Mouse (Mus musculus) E14TG2a.4 (cell line): Measurements from ENCODE around the gene Olfr543.

Source experiments
- CTCF ChIP-seq: conservative IDR thresholded peaks from 2 replicates; pipeline ENCODE4 v1.5.1; 2014; ENCODE audit warnings: low read length
- NANOG ChIP-seq: IDR thresholded peaks from 2 replicates; pipeline ENCODE4 v1.6.1; 2014; ENCODE audit warnings: borderline replicate concordance, low read length, mixed read lengths
- POU5F1 ChIP-seq: IDR thresholded peaks from 2 replicates; pipeline ENCODE4 v1.6.1; 2014; ENCODE audit warnings: low read length, borderline replicate concordance

GRCm38 (mm10) chr7:102514144-102514543, 32.7 kb upstream of the Olfr543 start:
- TF ChIP-seq CTCF = no peak
- no peak for TF ChIP-seq POU5F1
- no peak for TF ChIP-seq NANOG
